Mouse (Mus musculus): Measurements from ENCODE around the gene Abca17.

- no peak for TF ChIP-seq POLR2A (IDR thresholded peaks at IDR 0.05; ENCODE audit: extremely low read depth, insufficient read depth, low read length)
- TF ChIP-seq CTCF (IDR thresholded peaks at IDR 0.05; ENCODE audit: extremely low read depth, insufficient read depth, low read length), result no peak
Measured at GRCm38 (mm10) chr17:24279907-24280306, 71.0 kb downstream of the Abca17 start.
